Mouse (Mus musculus) 3T3-L1 (cell line): ENCODE measurements around the gene Gypa.

Experiments
- DNase-seq: peaks from one replicate; pipeline ENCODE4 v3.0.0-alpha.2; 2015; ENCODE audit warnings: low read depth, low spot score

Gypa gene

DNA sequence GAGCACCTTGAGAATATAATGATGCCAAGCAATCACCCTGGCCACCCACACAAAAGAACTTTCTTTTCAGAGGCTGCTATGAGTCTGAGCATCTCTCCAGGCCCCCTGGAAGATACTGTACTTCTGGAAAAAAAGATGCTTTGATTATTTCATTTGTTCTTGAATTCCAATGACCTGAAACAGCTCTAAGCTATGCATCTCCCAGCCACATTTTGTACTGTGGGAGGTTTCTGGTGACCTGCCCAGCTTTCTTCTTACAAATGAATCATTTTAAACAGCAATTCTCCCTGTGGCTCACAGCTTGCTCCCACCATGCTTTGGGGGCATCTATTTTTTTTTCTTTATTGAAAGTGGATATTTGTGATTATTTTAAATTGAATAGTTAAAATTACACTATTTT is 56.9 kb downstream of the Gypa start:
- DNase-seq = peak; percentile 13

DNA sequence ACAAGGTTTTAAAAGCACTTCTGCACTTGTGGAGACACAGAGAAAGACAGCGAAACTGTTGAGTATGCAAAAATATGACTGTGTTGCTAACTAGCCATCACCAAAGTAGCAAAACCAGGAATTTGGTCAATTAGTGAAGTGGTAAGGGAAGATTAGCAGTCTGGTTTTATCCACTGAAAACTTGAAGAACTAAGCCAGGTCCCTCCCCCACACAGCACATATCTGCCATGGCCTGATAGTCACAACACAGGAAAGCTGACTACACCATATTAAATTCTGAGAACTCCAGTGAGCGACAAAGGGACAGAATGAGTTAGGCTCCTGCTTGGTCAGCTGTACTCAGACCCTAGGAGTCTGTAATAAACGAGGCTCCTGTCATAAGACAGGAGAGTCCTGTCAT is 57.7 kb downstream of the Gypa start:
- DNase-seq = no peak

DNA sequence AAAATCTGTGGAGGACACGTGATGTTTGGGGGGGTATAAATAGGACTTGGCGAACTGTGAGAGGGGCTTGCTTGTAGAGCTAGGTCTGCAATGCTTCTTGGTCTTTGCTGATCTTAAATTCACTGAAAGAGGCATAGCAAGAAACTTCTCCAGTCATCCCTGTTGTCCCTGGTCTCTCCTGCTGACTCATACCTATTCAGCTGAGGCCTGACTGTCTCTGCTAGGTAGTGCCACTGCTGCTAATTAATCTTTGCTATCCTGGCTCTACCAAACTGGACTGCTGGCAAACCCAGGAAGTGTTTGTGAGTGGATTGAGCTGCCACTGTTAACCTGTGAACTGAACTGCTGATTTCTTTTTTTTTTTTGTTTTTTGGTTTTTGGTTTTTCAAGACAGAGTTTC is 61.4 kb downstream of the Gypa start:
- no peak for DNase-seq
